Mouse (Mus musculus): ENCODE data around the gene Herc3.
A peak's percentile ranks its signal among the peaks of the same experiment; 100 is the strongest.

Gene Herc3

GRCm38 (mm10) chr6:58965071-58965831 is 134.0 kb downstream of the Herc3 start:
- DNase-seq (ENCODE audit: extremely low spot score, low spot score): peak; percentile 19

GRCm38 (mm10) chr6:58968272-58968671 is 137.0 kb downstream of the Herc3 start:
- DNase-seq (ENCODE audit: extremely low spot score, low spot score): no peak

Data from neural tube, embryonic 10.5 days (tissue).